Mouse (Mus musculus) kidney, adult 11 months (tissue): ENCODE data around the gene Erbb3.
A peak's percentile ranks its signal among the peaks of the same experiment; 100 is the strongest.
"Not testable (repeated sequence)": the region's sequence is repeated elsewhere in the genome, so short reads cannot be mapped to it uniquely, and the experiment has no call there.

Experiments used
- DNase-seq: peaks from one replicate; pipeline ENCODE4 v3.0.0; 2022

Erbb3 gene

DNA sequence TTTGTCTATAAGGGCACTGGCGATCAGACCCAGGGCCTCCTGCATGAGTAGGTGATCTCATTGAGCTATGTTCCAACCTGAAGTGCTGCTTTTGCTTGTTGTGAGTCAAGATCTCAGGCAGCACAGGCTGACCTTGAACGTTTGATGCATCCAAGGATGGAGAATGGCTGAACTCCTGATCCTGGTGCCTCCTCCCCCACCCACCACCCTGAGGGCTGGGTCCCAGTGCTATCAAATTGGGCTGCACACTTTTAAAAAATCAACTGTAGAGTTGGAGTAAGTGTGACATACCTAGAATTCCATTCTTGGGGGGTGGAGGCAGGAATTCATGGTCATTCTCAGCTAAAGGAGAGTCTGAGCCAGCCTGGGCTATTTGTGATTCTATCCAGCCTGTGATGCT, 17.0 kb upstream of the Erbb3 start:
- DNase-seq, result no peak

DNA sequence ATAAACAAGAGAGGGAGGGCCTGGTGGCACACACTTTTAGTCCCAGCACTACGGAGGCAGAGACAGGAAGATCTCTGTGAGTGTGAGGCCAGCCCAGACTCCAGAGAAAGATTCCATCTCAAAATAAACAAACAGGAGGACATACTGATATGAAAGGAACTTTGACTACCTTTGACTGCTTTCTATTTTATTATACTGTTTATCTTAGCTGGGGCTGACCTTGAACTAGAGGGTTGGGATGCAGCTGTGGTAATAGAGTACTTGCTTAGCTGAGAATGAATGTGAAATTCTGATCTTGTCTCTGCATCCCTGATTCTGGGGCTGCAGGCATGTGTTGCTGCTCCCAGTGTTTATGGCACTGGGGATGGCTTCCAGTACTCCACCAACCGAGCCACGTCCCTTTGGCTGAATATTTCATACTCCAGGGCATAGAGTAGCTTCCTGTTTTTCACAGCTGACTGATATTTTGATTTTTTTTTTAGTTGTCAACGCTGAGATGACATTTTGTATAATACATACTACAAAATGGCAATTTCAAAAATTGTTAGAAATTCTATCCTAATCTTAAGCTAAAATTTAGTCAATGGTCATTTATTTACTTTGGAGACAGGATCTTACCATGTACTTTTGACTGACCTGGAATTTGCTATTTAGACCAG, 13.1 kb upstream of the Erbb3 start:
- DNase-seq, result no peak

DNA sequence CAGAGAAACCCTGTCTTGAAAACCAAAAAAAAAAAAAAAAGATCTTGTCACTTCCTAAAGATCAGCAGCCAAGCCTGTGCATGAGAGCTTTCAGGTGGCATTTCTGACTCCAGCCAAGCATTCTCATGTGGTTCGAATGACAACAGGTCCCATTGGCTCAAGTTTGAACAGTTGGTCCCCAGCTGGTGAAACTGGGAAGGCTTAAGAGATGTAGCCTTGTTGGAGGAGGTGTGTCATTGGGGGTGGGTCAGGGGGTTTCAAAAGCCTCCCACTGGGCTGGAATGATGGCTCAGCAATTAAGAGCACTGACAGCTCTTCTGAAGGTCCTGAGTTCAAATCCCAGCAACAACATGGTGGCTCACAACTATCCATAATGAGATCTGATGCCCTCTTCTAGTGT, 12.0 kb upstream of the Erbb3 start:
- DNase-seq, result no peak

DNA sequence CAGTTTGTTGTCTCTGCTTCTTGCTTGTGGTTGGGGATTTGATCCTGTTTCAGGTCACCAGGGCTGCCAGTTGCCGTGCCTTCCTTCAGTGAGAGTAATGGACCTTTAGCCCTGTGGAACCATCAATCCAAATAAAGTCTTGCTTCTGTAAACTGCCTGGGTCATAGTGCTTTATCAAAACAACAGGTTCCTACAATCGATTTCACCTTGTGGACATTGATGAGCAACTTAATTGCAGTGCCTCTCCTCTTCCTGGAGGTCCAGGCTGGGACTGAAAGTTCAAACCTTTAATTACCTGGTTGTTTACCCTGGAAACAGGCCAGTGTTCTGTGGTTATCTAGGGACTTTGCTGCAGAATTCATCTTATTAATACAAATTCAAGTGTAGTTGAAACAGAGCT, 9.0 kb upstream of the Erbb3 start:
- DNase-seq, result no peak

DNA sequence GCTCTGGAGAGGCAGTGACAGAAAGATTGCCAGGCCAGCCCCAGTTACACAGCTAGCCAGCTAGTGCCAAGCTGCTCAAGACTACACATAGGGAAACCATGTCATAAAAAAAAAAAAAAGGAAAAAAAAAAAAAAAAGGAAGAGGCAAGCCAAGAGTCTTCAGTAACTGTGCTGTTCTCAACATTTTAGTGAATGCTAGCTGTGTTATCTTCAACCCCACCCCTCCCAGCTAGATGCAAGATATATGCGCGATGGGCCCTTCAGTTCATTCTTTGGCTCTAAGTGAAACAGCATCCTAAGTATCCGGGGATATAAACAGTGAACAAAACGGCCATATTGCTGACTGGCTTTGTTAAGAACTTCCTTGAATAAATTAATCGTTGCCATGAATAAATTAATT, 3.3 kb upstream of the Erbb3 start:
- no peak for DNase-seq

DNA sequence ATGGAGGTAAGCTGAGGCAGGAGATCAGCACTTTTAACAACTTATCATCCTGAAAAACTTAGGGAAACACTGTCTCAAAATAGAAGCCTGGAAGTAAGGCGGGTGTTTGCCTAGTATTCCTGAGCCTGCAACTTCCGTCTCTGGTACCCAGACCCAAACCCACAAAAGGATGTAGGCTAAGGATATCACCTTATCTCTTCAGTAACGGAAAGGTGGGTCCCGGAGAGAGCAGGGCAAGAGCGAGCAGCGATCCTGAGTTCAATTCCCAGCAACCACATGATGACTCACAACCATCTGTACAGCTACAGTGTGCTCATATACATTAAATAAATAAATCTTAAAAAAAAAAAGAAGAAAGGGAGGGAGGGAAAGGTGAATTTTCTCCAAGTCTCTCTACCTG, 2.0 kb upstream of the Erbb3 start:
- no peak for DNase-seq

DNA sequence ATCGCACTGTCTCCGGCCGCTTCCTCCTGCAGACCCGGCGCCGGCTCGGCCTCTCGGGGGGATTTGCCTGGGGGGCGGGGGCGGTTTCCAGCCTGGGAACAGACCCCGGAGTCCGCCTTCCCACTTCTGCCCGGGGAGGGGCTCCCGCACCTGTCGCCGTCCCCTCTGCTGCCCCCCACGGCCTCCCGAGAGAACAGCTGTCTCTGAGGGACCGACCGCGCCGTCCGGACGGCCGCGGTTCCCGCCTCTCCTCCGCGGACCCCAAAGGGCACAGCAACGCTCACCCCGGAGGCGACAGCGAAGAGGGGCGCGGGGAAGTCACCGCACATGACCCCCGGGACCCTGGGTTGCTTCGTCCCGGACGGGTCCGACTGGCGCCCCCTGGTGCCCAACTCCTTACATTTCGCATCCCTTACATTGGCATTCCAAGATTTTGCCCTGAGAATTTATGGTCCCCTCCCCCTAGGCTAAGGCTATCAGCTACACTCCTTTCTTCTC, 790 bp upstream of the Erbb3 start:
- peak; percentile 64 for DNase-seq

DNA sequence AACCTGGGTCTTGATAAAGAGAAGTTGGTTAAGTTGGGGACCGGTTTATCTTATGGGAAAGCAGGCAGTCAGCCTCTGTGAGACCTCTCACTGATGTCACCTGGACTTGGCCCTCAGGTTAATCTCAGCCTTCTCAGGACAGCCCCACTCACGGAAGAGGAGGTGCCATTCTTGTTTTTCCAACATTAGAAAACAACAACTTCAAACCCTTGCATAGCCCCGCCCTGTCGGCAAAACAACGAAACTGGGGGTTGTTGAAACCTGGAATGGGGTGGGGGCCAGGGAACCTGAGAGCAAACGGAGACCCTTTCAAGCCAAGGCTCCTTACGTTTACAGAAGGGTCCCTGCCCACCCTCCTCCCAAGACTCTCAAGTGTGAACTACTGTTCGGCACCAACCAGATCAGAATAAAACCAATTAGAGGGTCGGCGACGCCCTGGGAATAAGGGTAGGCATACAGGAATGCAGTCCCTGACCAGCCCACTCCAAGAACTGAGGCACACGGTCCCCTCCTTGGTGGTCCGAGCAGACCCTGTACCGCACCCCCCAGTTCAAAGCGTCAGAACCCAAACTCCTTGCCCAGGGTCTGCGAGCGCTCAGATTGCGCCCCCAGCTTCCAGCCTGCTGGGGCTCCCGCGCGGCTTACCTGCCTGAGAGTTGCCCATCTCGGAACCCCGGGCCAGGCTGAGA, 533 bp downstream of the Erbb3 start:
- DNase-seq, result peak; percentile 78

DNA sequence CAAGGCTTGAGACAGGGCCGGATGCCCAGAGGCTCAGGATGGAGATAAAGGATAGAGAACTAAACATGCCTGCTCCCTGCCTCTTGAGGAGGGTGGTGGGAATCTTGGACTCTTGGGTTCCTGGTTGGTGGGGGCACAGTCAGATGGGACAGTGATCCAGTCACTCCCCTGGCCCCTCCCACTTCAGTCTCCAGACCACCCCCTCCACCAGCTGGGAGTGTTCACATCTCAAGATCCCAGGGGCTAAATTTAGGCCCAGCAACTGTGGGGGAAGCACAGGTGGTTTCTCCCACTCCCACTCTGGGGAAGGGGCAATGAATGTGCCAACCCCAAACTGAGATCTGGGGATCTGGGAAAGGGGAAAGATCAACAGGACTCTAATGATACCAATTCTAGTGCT, 1.3 kb downstream of the Erbb3 start:
- no peak for DNase-seq

DNA sequence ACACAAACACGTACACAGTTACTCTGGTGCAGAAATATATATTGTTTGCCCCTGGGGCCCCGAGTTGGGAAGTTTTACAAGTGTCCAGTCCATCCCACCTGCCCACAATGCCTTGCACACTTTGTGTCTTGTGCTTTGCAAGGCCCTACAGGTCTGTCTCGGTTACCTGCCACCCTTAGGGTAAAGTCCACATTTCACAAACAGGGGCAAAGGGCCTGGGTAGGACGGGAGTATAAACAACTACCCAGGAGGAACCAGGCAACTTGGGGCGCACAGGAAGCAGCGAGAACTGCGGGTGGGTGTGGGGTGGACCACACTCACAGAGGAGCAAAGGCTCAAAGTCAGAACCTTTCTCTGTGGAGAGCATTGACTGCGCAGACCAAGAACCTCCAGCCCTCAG, 1.8 kb downstream of the Erbb3 start:
- DNase-seq, result peak; percentile 87

DNA sequence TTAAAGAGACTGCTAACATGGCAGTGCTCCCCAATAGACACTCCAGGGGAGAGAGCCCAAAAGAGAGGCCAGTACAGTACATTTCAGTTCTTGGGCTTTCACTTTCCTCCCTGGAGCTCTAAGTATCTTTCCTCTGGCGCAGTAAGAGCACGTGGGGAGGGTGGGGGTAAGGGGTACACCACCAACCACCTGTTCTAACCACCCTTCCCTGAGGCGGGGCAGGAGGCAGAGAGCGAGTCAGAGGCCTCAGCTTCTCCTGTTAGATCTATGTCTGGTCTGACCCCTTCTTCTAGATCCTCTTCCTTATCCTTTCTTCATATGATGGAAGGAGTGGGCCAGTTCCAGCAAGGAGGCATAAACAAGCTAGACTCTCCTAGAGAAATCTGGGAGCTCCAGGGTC, 2.3 kb downstream of the Erbb3 start:
- no peak for DNase-seq

DNA sequence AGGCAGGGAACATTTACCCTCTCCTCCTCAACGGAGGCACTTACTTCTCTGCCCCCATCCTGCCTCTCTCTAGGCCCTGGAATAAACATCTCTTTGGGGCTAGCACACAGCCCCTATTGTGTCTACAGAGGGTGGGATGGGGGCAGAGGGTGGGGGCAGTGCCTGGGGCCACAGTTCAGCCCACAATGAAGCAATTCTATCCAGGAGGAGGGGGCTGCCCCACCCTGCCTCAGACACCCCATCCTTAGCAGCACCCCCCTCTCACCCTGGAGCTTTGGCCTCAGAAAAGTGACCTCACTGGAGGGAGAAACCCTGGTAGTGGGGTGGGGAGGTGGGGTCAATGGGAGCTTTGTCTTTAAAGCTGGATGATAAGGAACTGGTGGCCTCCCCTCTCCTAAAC, 2.9 kb downstream of the Erbb3 start:
- no peak for DNase-seq

DNA sequence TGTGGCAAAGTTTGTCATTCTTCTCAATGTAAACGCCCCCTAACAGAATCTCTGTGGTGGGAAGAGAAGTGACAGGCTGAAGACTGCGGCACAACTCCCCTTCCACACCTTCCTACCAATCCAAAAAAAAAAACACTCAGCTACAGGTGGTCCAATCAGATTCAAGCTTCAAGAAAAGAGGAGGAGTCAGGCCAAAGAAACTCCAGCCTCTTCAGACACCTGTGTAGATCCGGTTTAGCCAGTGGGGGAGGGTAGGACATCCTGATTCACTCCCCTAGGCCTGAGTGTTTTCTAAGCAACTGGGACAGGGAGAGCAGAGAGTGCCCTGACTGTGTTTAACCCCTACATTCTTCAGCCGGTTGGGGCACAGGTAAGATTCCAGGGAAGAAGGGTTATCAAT, 5.1 kb downstream of the Erbb3 start:
- peak; percentile 80 for DNase-seq

DNA sequence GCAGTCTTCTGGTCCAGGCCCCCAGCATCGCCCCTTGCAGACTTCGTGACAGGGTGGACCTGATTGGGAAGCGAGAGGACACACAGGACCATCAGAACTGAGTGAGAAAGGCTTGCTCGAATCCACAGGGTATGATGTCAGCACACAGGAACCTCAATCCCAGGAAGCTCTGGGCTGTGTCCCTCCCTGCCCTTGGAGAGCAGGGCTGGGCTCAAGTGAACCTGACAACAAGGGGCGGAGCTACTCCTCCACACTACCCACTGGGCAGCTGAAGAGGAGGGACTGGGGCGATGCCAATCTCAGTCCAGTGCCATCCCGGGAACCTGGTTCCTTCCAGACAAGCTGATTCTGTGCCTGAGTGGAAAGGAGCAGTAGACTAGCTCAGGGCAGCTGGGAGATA, 5.8 kb downstream of the Erbb3 start:
- peak; percentile 94 for DNase-seq

DNA sequence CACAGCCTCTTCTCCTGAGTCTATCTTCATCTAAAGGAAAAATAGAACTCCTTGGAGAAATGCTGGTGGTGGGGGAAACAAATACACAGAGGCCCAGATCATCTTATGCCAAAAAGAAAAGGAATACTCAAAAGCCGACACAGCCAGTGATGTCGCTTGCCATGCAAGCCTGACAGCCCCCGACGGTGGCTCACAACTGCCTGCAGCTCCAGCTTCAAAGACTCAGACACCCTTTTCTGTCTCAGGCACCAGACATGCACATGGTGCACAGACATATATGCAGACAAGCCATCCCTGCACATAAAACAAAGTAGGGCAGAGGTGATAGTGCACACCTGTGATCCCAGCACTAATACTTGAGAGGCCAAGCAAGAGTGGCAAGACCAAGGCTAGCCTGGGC, 9.7 kb downstream of the Erbb3 start:
- no peak for DNase-seq

DNA sequence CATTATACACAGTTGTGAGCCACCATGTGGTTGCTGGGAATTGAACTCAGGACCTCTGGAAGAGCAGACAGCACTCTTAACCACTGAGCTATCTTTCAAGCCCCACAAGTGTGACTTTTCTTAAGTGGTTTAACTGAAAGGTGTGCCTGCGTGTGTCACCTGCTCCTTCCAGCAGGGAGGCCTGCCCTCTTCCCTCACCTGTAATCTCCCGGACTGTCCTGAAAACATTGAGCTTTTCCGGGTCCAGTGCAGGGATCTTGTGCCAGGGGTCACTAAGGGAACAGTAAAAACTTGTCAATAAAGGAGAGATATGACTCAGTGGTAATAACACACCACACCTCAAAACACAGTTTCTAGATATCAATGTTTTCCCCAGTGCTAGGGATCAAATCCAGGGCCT, 10.2 kb downstream of the Erbb3 start:
- DNase-seq, result no peak

DNA sequence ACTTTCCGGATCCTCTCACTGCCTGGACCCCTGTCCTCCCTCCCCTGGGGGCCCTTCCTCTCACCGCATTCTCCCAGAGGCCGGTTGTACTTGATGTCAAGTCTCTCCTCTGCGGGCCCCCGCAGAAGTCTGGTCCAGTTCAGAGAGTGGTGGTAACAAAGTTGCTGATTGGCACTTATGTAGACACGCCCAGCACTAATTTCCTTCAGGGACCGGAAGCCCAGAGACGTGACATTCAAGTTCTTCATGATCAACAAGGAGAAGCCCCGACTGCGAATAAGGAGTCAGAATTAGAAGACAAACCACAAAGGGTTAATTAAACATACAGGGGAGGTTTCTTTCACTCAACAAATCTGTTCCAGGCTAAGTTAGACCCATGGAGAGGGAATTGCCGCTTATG, 11.1 kb downstream of the Erbb3 start:
- no peak for DNase-seq

DNA sequence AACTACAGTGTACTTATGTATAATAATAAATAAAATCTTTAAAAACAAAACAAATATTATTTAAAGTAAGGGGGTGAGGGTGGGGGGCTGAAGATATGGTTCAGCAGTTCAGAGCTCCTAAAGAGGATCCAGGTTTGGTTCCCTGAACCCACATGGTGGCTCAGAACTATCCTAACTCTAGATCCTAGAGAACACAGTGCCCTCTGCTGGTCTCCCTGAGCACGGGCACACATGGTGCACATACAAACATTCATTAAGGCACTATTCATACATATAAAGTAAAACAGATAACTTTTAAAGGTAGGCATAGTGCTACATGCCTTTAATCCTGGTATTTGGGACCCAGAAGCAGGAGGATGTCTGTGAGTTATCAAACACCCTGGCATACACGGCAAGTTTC, 14.4 kb downstream of the Erbb3 start:
- DNase-seq, result no peak

DNA sequence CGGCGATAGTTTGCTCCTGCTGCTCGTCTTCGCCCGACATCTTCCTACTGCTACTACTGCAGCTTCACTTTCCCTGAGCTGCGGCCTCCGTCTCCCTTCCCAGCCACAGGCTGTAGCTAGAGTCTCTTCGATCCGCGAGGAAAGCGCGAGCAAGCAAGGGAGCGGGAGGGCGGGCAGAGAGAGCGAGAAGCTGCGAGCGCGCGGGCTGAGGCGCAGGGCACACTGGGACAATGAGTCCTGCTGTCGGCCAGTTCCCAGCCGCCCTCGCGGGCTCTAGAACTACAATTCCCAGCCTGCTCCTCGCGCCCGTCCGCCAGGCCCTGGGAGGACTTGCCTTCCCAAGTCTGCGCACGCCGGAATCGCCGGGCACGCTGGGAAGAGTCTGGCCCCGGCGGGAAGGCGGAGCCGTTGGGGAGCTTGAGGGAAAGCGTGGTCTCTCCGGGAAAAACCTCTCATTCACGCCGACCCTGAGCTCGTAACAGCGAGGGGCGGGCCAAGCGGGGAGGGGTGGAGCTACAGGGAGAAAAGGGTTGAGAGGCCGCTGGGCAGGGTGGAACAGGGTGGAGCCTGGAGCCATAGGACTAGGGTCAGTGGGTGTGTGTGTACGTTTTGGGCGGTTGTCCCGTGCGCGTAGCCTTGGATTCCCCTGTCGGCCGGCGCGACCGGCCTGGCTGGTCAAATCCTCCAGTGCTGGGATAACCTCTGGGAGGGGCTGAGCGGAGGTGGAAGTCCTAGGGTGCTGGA, 23.5 kb downstream of the Erbb3 start, which contains the start of gene Pa2g4:
TSS of gene Pa2g4 (minus strand) at position 200 of the 744 bp plus-strand sequence.
- DNase-seq, result peak; percentile 99

DNA sequence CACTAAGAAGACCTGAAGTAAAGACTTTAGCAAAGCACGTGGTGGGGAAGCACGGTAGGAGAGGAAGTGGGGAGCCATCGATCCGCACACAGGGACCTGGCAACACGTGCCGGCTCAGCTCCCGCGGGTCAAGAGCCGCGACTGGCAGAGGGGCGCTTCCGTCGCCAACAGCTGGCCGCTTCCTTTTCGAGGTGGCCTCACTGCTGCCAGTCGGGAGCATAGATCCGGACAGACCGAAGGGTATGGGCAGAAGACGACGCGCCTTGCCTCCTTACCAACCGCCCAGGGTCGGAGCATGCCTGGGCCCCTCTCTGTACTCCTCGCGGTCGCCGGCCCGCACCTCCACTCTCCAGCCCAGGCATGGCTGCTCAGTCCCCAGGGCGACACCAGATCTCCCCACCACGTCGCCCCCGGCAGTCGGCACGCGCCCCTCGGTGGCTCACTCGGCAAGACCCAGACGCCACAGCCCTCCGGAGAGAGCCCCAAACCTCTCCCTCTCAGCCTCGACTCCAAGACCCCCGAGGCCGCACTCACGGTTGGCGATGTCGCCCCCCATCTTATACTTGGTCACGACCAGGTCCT, 24.2 kb downstream of the Erbb3 start:
- DNase-seq, result peak; percentile 50

DNA sequence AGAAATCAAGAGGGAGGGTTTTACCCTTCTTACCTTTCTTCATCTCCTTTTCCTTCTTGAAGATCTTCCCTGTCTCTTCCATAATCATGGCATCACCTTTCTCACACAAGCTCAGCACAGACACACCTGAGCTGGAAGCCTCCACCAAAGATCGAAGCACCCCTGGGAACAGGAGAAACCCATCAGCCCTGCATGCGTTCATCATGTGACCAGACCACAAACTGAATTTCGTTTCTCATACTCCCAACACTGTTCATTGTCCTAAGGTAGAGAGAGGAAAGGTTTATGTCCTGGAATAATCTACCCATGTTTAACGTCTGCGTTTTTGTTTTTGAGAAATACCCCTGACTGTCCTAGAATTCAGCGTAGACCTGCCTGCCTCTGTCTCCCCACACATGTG, 25.9 kb downstream of the Erbb3 start:
- no peak for DNase-seq

DNA sequence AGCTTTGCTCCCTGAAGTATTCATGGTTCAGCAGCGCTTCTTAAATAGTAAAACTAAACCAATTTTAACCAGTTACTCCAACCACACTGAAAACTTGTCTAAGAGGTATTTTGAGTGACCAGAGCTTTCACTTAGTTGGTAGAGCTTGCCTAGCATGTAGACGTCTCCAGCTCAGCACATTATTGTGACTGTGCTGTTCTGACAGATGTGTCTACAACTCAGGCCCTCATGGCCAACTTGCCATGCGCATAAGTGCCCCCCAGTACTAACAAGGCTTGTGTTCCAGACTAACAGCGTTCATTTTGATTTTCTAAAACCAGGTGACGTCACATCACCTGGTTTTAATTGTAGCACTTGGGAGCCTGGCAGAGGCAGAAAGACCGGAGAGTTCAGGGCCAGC, 32.5 kb downstream of the Erbb3 start:
- no peak for DNase-seq

DNA sequence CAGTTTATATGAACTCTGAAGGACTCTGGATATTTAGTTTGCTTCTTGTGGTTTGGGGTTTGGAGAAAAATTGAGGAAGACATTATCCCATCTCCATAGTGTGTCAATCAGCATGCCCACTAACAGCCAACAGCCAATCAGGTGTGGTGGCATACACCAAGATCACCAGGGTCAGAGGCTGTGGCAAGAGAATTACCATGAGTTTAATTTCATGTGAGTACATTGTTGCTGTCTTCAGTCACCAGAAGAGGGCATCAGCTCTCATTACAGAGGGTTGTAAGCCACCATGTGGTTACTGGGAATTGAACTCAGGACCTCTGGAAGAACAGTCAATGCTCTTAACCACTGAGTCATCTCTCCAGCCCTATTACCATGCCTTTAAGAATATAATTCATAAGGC, 33.2 kb downstream of the Erbb3 start:
- DNase-seq, result no peak

DNA sequence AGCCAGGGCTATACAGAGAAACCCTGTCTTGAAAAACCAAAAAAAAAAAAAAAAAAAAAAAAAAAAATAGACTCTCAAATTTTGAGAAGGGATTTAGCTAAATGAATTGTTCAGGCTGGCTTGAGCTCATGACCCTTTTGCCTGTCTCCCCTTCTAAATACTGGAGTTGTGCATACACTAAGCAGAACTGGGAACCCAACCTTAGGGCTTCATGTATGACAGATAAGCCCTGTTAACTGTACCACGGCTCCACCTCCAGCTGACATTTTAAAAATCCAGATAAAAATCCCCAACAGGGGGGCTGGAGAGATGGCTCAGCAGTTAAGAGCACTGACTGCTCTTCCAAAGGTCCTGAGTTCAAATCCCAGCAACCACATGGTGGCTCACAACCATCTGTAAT, 33.9 kb downstream of the Erbb3 start:
- not testable (repeated sequence) for DNase-seq
